Mouse (Mus musculus) forebrain, embryonic 15.5 days (tissue): ENCODE measurements at regions not wholly inside any gene's neighbourhood (a gene's known extent, or its start where the extent isn't known, plus 50 kb on each side); places are given as distances from the start of the nearest gene placed in this dataset.

Experiments
- ATAC-seq: fragments of 200-750 bp; cut with Nextera tagmentation; replicated peaks from 2 replicates; pipeline ENCODE4 v1.8.0; 2017; ENCODE audit warnings: mild to moderate bottlenecking, moderate TSS enrichment, moderate library complexity
- H3K27ac ChIP-seq: fragments of 300-500 bp; sonication (generic); replicated peaks from 2 replicates; pipeline ENCODE4 v1.5.1; 2015; ENCODE audit warnings: mild to moderate bottlenecking, inconsistent platforms
- H3K27me3 ChIP-seq: fragments of 300-500 bp; sonication (generic); 2 replicates; pipeline ENCODE4 v1.6.1; 2015; ENCODE audit warnings: inconsistent platforms
- H3K36me3 ChIP-seq: fragments of 300-500 bp; sonication (generic); 2 replicates; pipeline ENCODE4 v1.6.1; 2015; ENCODE audit warnings: mild to moderate bottlenecking, inconsistent platforms
- H3K4me1 ChIP-seq: fragments of 300-500 bp; sonication (generic); 2 replicates; pipeline ENCODE4 v1.6.1; 2015; ENCODE audit warnings: inconsistent platforms
- H3K4me2 ChIP-seq: fragments of 300-500 bp; sonication (generic); replicated peaks from 2 replicates; pipeline ENCODE4 v1.6.1; 2015; ENCODE audit warnings: mild to moderate bottlenecking, inconsistent platforms
- H3K4me3 ChIP-seq: fragments of 300-500 bp; sonication (generic); 2 replicates; pipeline ENCODE4 v1.5.1; 2015; ENCODE audit warnings: mild to moderate bottlenecking, inconsistent platforms
- H3K9ac ChIP-seq: fragments of 300-500 bp; sonication (generic); replicated peaks from 2 replicates; pipeline ENCODE4 v1.6.1; 2015; ENCODE audit warnings: mild to moderate bottlenecking, inconsistent platforms
- H3K9me3 ChIP-seq: fragments of 300-500 bp; sonication (generic); 2 replicates; pipeline ENCODE4 v1.6.1; 2016; ENCODE audit warnings: inconsistent platforms
- WGBS: fragments of 180-500 bp; shearing (Covaris S2); methylation state at CpG from one replicate; pipeline ENCODE4 v1.1.7; 2015; ENCODE audit warnings: mixed read lengths; 5-methylcytosine and 5-hydroxymethylcytosine counted together

- 76% methylated on average over 5 of the region's 5 CpGs for WGBS
- H3K4me1 ChIP-seq: no peaks in the 10 kb centered on the region
These were observed 623.8 kb upstream of the Igfbp3 start for GRCm38 (mm10) chr11:7837486-7837885.

GRCm38 (mm10) chr11:7834151-7834550 lies 620.4 kb upstream of the Igfbp3 start:
- Histone ChIP-seq H3K9me3 (no peaks in the 10 kb centered on the region), H3K9ac (no peak overlapping the region), H3K4me3 (no peak overlapping the region), H3K27ac (no peak overlapping the region), H3K36me3 (no peaks in the 10 kb centered on the region), H3K4me1 (no peaks in the 10 kb centered on the region), H3K27me3 (no peaks in the 10 kb centered on the region), H3K4me2 (no peak overlapping the region)
- 67% methylated on average over 2 of the region's 2 CpGs for WGBS
- ATAC-seq: no peak

More at GRCm38 (mm10) chr11:7837486-7837885, 623.8 kb upstream of the Igfbp3 start:
- no peak for ATAC-seq
- H3K9me3 ChIP-seq: no peaks in the 10 kb centered on the region
- H3K9ac ChIP-seq: no peak overlapping the region
- no peak overlapping the region for H3K4me3 ChIP-seq
- H3K4me2 ChIP-seq: no peak overlapping the region
- no peak overlapping the region for H3K27ac ChIP-seq
- H3K27me3 ChIP-seq: no peaks in the 10 kb centered on the region
- no peaks in the 10 kb centered on the region for H3K36me3 ChIP-seq

- no peaks in the 10 kb centered on the region for H3K9me3 ChIP-seq
- H3K4me3 ChIP-seq: no peak overlapping the region
- no peaks in the 10 kb centered on the region for H3K4me1 ChIP-seq
- WGBS: 77% methylated on average over 8 of the region's 8 CpGs
- H3K27me3 ChIP-seq: no peaks in the 10 kb centered on the region
- no peak overlapping the region for H3K27ac ChIP-seq
- no peak for ATAC-seq
- H3K36me3 ChIP-seq: no peaks in the 10 kb centered on the region
- no peak overlapping the region for H3K4me2 ChIP-seq
- no peak overlapping the region for H3K9ac ChIP-seq
These were observed 618.7 kb upstream of the Igfbp3 start for GRCm38 (mm10) chr11:7832376-7832775.

GRCm38 (mm10) chr11:7829770-7830169 lies 616.0 kb upstream of the Igfbp3 start:
- Histone ChIP-seq H3K36me3 (no peaks in the 10 kb centered on the region), H3K9ac (no peak overlapping the region), H3K9me3 (no peaks in the 10 kb centered on the region), H3K4me3 (no peak overlapping the region), H3K27ac (no peak overlapping the region), H3K27me3 (no peaks in the 10 kb centered on the region), H3K4me2 (no peak overlapping the region), H3K4me1 (no peaks in the 10 kb centered on the region)
- no peak for ATAC-seq
- 39% methylated on average over 1 of the region's 1 CpGs for WGBS

- 94% methylated on average over 4 of the region's 4 CpGs for WGBS
- Histone ChIP-seq H3K36me3 (no peaks in the 10 kb centered on the region), H3K4me3 (no peak overlapping the region), H3K27me3 (no peaks in the 10 kb centered on the region), H3K9me3 (no peaks in the 10 kb centered on the region), H3K27ac (no peak overlapping the region), H3K9ac (no peak overlapping the region), H3K4me2 (no peak overlapping the region), H3K4me1 (no peaks in the 10 kb centered on the region)
- no peak for ATAC-seq
These were observed 614.3 kb upstream of the Igfbp3 start for GRCm38 (mm10) chr11:7828001-7828400.

GRCm38 (mm10) chr11:7827402-7827801 lies 613.7 kb upstream of the Igfbp3 start:
- no peaks in the 10 kb centered on the region for H3K4me1 ChIP-seq
- no peak overlapping the region for H3K4me3 ChIP-seq
- no peak overlapping the region for H3K27ac ChIP-seq
- H3K9ac ChIP-seq: no peak overlapping the region
- WGBS: 94% methylated on average over 1 of the region's 1 CpGs
- ATAC-seq: no peak
- H3K36me3 ChIP-seq: no peaks in the 10 kb centered on the region
- H3K27me3 ChIP-seq: no peaks in the 10 kb centered on the region
- H3K9me3 ChIP-seq: no peaks in the 10 kb centered on the region
- H3K4me2 ChIP-seq: no peak overlapping the region

GRCm38 (mm10) chr11:7815750-7816149 lies 602.0 kb upstream of the Igfbp3 start:
- Histone ChIP-seq H3K36me3 (no peaks in the 10 kb centered on the region), H3K27ac (no peak overlapping the region), H3K4me3 (no peak overlapping the region), H3K27me3 (no peaks in the 10 kb centered on the region), H3K4me1 (no peaks in the 10 kb centered on the region), H3K9ac (no peak overlapping the region), H3K4me2 (no peak overlapping the region), H3K9me3 (no peaks in the 10 kb centered on the region)
- no peak for ATAC-seq
- WGBS: 85% methylated on average over 5 of the region's 5 CpGs

- no peak overlapping the region for H3K27ac ChIP-seq
- H3K9me3 ChIP-seq: no peaks in the 10 kb centered on the region
- H3K9ac ChIP-seq: no peak overlapping the region
- WGBS: 86% methylated on average over 2 of the region's 2 CpGs
- no peak overlapping the region for H3K4me2 ChIP-seq
- H3K36me3 ChIP-seq: no peaks in the 10 kb centered on the region
- no peak for ATAC-seq
- no peaks in the 10 kb centered on the region for H3K27me3 ChIP-seq
- H3K4me1 ChIP-seq: no peaks in the 10 kb centered on the region
- no peak overlapping the region for H3K4me3 ChIP-seq
These were observed 600.8 kb upstream of the Igfbp3 start for GRCm38 (mm10) chr11:7814556-7814955.

GRCm38 (mm10) chr11:7812436-7812835 lies 598.7 kb upstream of the Igfbp3 start:
- Histone ChIP-seq H3K4me3 (no peak overlapping the region), H3K9me3 (no peaks in the 10 kb centered on the region), H3K4me1 (no peaks in the 10 kb centered on the region), H3K9ac (no peak overlapping the region), H3K36me3 (no peaks in the 10 kb centered on the region), H3K4me2 (no peak overlapping the region), H3K27me3 (no peaks in the 10 kb centered on the region), H3K27ac (no peak overlapping the region)
- WGBS: 77% methylated on average over 2 of the region's 2 CpGs
- ATAC-seq: no peak

GRCm38 (mm10) chr11:7809741-7810140 lies 596.0 kb upstream of the Igfbp3 start:
- H3K36me3 ChIP-seq: no peaks in the 10 kb centered on the region
- no peak overlapping the region for H3K4me3 ChIP-seq
- no peaks in the 10 kb centered on the region for H3K27me3 ChIP-seq
- no peak for ATAC-seq
- H3K9me3 ChIP-seq: no peaks in the 10 kb centered on the region
- H3K27ac ChIP-seq: no peak overlapping the region
- WGBS: 84% methylated on average over 2 of the region's 2 CpGs
- no peak overlapping the region for H3K9ac ChIP-seq
- no peak overlapping the region for H3K4me2 ChIP-seq
- no peaks in the 10 kb centered on the region for H3K4me1 ChIP-seq

GRCm38 (mm10) chr11:7796373-7796772 lies 582.6 kb upstream of the Igfbp3 start:
- 81% methylated on average over 5 of the region's 5 CpGs for WGBS

GRCm38 (mm10) chr11:7794206-7794605 lies 580.5 kb upstream of the Igfbp3 start:
- Histone ChIP-seq H3K4me1 (no peaks in the 10 kb centered on the region), H3K4me3 (no peak overlapping the region), H3K27me3 (no peaks in the 10 kb centered on the region), H3K36me3 (no peaks in the 10 kb centered on the region), H3K9me3 (no peaks in the 10 kb centered on the region), H3K27ac (no peak overlapping the region), H3K4me2 (no peak overlapping the region), H3K9ac (no peak overlapping the region)
- ATAC-seq: no peak
- WGBS: 86% methylated on average over 1 of the region's 1 CpGs

More at GRCm38 (mm10) chr11:7796373-7796772, 582.6 kb upstream of the Igfbp3 start:
- H3K9me3 ChIP-seq: no peaks in the 10 kb centered on the region
- H3K4me1 ChIP-seq: no peaks in the 10 kb centered on the region
- H3K4me2 ChIP-seq: no peak overlapping the region
- H3K9ac ChIP-seq: no peak overlapping the region
- no peaks in the 10 kb centered on the region for H3K27me3 ChIP-seq
- ATAC-seq: no peak
- no peaks in the 10 kb centered on the region for H3K36me3 ChIP-seq
- H3K4me3 ChIP-seq: no peak overlapping the region
- H3K27ac ChIP-seq: no peak overlapping the region

GRCm38 (mm10) chr11:7780476-7781112 lies 566.9 kb upstream of the Igfbp3 start:
- ATAC-seq: no peak
- no peak overlapping the region for H3K4me3 ChIP-seq
- H3K27ac ChIP-seq: no peak overlapping the region
- 83% methylated on average over 8 of the region's 8 CpGs for WGBS
- no peaks in the 10 kb centered on the region for H3K27me3 ChIP-seq
- H3K36me3 ChIP-seq: no peaks in the 10 kb centered on the region
- H3K9me3 ChIP-seq: no peaks in the 10 kb centered on the region
- no peak overlapping the region for H3K4me2 ChIP-seq
- no peaks in the 10 kb centered on the region for H3K4me1 ChIP-seq
- no peak overlapping the region for H3K9ac ChIP-seq
